Mouse (Mus musculus): ENCODE measurements around the gene Slc39a13. TPM values are rescaled to one million over a fixed set of nuclear protein-coding genes. Genes with fewer than 3 reads are reported as not detected.
A peak's percentile ranks its signal among the peaks of the same experiment; 100 is the strongest.
"Not testable (repeated sequence)": the region's sequence is repeated elsewhere in the genome, so short reads cannot be mapped to it uniquely, and the experiment has no call there.

The Slc39a13 gene
- total RNA-seq, 4 experiments from 2014 or later = 28.7 to 40.0 (median 33.1) TPM

GRCm38 (mm10) chr2:91066455-91066854 lies 3.8 kb downstream of the Slc39a13 start:
- DNase-seq (ENCODE audit: low spot score in 2 of 2) = no peak

- DNase-seq (ENCODE audit: low spot score in 2 of 2) = peak in 1 of 2 experiments; percentile 52
Measured at GRCm38 (mm10) chr2:91065544-91065943, 4.7 kb downstream of the Slc39a13 start.

- DNase-seq (ENCODE audit: low spot score in 2 of 2) = no peak
Measured at GRCm38 (mm10) chr2:91064211-91064610, 6.0 kb downstream of the Slc39a13 start.

- DNase-seq (ENCODE audit: low spot score in 2 of 2) = no peak
Measured at GRCm38 (mm10) chr2:91062779-91063606, 7.2 kb downstream of the Slc39a13 start.

- DNase-seq (ENCODE audit: low spot score in 2 of 2) = no peak
Measured at GRCm38 (mm10) chr2:91061849-91062481, 8.3 kb downstream of the Slc39a13 start.

- peak; percentile 78 to 80 for DNase-seq (ENCODE audit: low spot score in 2 of 2)
Measured at GRCm38 (mm10) chr2:91060544-91061355, 9.5 kb downstream of the Slc39a13 start.

- no peak for DNase-seq (ENCODE audit: low spot score in 2 of 2)
Measured at GRCm38 (mm10) chr2:91059376-91059775, 10.8 kb downstream of the Slc39a13 start.

- DNase-seq (ENCODE audit: low spot score in 2 of 2) = no peak
Measured at GRCm38 (mm10) chr2:91058435-91058834, 11.8 kb downstream of the Slc39a13 start.

- DNase-seq (ENCODE audit: low spot score in 2 of 2) = peak; percentile 93
Measured at GRCm38 (mm10) chr2:91053934-91054382, 16.3 kb downstream of the Slc39a13 start, which contains the start of gene Psmc3. Psmc3 (plus strand) TSS chr2:91054009.

GRCm38 (mm10) chr2:91053181-91053933 lies 16.9 kb downstream of the Slc39a13 start:
- no peak for DNase-seq (ENCODE audit: low spot score in 2 of 2)

GRCm38 (mm10) chr2:91052752-91053151 lies 17.5 kb downstream of the Slc39a13 start:
- DNase-seq (ENCODE audit: low spot score in 2 of 2) = no peak

- DNase-seq (ENCODE audit: low spot score in 2 of 2) = no peak
Measured at GRCm38 (mm10) chr2:91051917-91052316, 18.3 kb downstream of the Slc39a13 start.

GRCm38 (mm10) chr2:91047359-91047758 lies 22.9 kb downstream of the Slc39a13 start:
- no peak for DNase-seq (ENCODE audit: low spot score in 2 of 2)

- not testable (repeated sequence) for DNase-seq (ENCODE audit: low spot score in 2 of 2)
Measured at GRCm38 (mm10) chr2:91045805-91046204, 24.4 kb downstream of the Slc39a13 start.

GRCm38 (mm10) chr2:91044727-91045126 lies 25.5 kb downstream of the Slc39a13 start:
- no peak for DNase-seq (ENCODE audit: low spot score in 2 of 2)

- no peak for DNase-seq (ENCODE audit: low spot score in 2 of 2)
Measured at GRCm38 (mm10) chr2:91042651-91043398, 27.4 kb downstream of the Slc39a13 start.

GRCm38 (mm10) chr2:91041786-91042185 lies 28.4 kb downstream of the Slc39a13 start:
- no peak for DNase-seq (ENCODE audit: low spot score in 2 of 2)

- no peak for DNase-seq (ENCODE audit: low spot score in 2 of 2)
Measured at GRCm38 (mm10) chr2:91035385-91035784, 34.8 kb downstream of the Slc39a13 start, which contains the start of gene Rapsn. Rapsn (plus strand) TSS chr2:91035620.

- DNase-seq (ENCODE audit: low spot score in 2 of 2) = no peak
Measured at GRCm38 (mm10) chr2:91033000-91033399, 37.2 kb downstream of the Slc39a13 start.

GRCm38 (mm10) chr2:91031216-91031615 lies 39.0 kb downstream of the Slc39a13 start:
- no peak for DNase-seq (ENCODE audit: low spot score in 2 of 2)
